Mouse (Mus musculus): Measurements from ENCODE around the gene A530084C06Rik. TPM values are rescaled to one million over a fixed set of nuclear protein-coding genes. Genes with fewer than 3 reads are reported as not detected.

Gene A530084C06Rik
- polyA plus RNA-seq (2015; fragmentation: Illumina TruSeq; extraction: RNeasy Lipid Tissue Mini Kit (QIAGEN cat#74804); ENCODE audit: low read depth, low replicate concordance) = 0.18 TPM

GRCm38 (mm10) chr13:31558521-31559418 is at the start of gene A530084C06Rik:
Gene A530084C06Rik, minus strand, starts transcription at chr13:31559333.

GRCm38 (mm10) chr13:31555834-31556233 is 3.3 kb downstream of the A530084C06Rik start, which contains the start of gene Foxq1:
Gene Foxq1, plus strand, starts transcription at chr13:31556134.

Other genes with a start within 250 kb of the A530084C06Rik start
- gene Foxq1, start 3.2 kb downstream of the A530084C06Rik start, polyA plus RNA-seq (2015; fragmentation: Illumina TruSeq; extraction: RNeasy Lipid Tissue Mini Kit (QIAGEN cat#74804); ENCODE audit: low read depth, low replicate concordance) = 1.1 TPM
- gene Foxf2, start 66.5 kb upstream of the A530084C06Rik start, polyA plus RNA-seq (2015; fragmentation: Illumina TruSeq; extraction: RNeasy Lipid Tissue Mini Kit (QIAGEN cat#74804); ENCODE audit: low read depth, low replicate concordance) = 2.6 TPM
- gene Foxc1, start 247.3 kb upstream of the A530084C06Rik start, polyA plus RNA-seq (2015; fragmentation: Illumina TruSeq; extraction: RNeasy Lipid Tissue Mini Kit (QIAGEN cat#74804); ENCODE audit: low read depth, low replicate concordance) = 1.4 TPM